In the genomic region with DNA sequence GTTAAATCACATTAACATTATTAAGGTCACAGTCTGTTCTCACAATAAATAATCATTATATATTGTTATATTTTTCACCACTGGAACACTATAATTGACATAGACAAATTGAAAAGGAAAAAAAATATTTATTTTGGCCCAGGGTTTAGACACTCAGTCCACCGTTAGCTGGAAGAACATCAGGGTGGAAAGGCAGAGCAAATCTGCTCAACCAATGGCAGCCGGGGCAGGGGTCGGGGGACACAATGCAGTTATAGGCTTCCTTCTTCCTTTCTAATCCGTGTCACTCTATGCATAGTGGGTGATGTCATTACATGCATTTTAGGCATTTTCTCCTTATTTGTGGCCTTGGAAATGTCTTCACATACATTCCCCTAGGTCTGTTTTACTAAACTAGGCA, we compare ENCODE assay signal across 15 mouse cellular contexts.
"Had no signal": no experiment of that assay in that cellular context is flagged by ENCODE, and none has a peak within 500 bp of the region (broad histone marks: within the 10 kb centered on the region; RNA-seq: fewer than 3 reads in every experiment).

No protein-coding gene starts in this region.

- H3K27me3 ChIP-seq: neural tube, embryonic 15.5 days; stomach, embryonic 15.5 days had no signal

- DNase-seq: retina, postnatal 1 day; right cerebral cortex, adult 18-20 months; right cerebral cortex, postnatal 14 days; right cerebral cortex, postnatal 25 days; right cerebral cortex, postnatal 4 days; spleen, adult 18-20 months; thymus, adult 18-20 months; thymus, adult 2 months; thymus, postnatal 14 days; thymus, postnatal 25 days; thymus, postnatal 36 days; thymus, postnatal 4 days had no signal

- H3K4me1 ChIP-seq: neural tube, embryonic 15.5 days; stomach, embryonic 15.5 days had no signal

- H3K27ac ChIP-seq: neural tube, embryonic 15.5 days; stomach, embryonic 15.5 days; stomach, postnatal 0 days had no signal

- H3K4me2 ChIP-seq: neural tube, embryonic 15.5 days; stomach, embryonic 15.5 days had no signal

- H3K9ac ChIP-seq: neural tube, embryonic 15.5 days; stomach, embryonic 15.5 days had no signal

- H3K9me3 ChIP-seq: neural tube, embryonic 15.5 days; stomach, embryonic 15.5 days had no signal

- H3K36me3 ChIP-seq: neural tube, embryonic 15.5 days; stomach, embryonic 15.5 days had no signal

- H3K4me3 ChIP-seq: neural tube, embryonic 15.5 days; stomach, embryonic 15.5 days had no signal
